8 mouse cellular contexts compared by ENCODE assay signal in the genomic region with DNA sequence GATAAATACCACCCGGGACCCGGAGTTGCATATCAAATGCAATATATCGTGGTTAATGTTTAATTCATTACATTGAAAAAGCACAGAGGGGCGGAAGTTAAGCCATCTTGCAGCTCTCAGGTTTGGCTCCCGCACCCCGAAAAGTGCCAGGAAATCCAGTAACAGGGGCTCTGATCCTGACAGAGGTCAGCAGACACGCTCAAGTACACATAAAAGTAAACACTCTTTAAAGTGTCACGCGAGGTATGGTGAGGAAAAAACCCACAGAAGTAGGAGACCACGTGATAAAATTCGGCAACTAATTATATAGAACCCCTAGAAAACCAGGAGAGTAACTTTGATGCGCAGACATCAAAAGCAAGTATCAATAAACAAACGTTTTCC. TPM values are rescaled to one million over a fixed set of nuclear protein-coding genes. Genes with fewer than 3 reads are reported as not detected.
DNase-seq lines count a peak whose midpoint lies in the region; ATAC-seq lines count a peak whose summit lies in the region.

No protein-coding gene starts in this region.

- no peaks in the 10 kb centered on the region for H3K27me3 ChIP-seq in heart, embryonic 16.5 days (ENCODE audit: control insufficient read depth, insufficient read depth, low read length)
- no peaks in the 10 kb centered on the region for H3K27me3 ChIP-seq in hindbrain, embryonic 15.5 days
- no peaks in the 10 kb centered on the region for H3K27me3 ChIP-seq in midbrain, embryonic 11.5 days (ENCODE audit: control insufficient read depth, insufficient read depth, low read length)

- no peak for DNase-seq in heart, postnatal 4 days
- DNase-seq in T-cell, adult 2 months (ENCODE audit: low spot score) = peak; percentile 79
- DNase-seq in midbrain, embryonic 11.5 days (ENCODE audit: low spot score, missing footprints) = no peak
- no peak for DNase-seq in urinary bladder, postnatal 4 days (ENCODE audit: low spot score in 2 of 2)
- DNase-seq in gastrocnemius, postnatal 10 days = no peak
- no peak for DNase-seq in adrenal gland, adult 18-20 months (ENCODE audit: low spot score in 2 of 2)

- peaks cover 14% of the 10 kb centered on the region for H3K4me1 ChIP-seq in heart, embryonic 16.5 days (ENCODE audit: control insufficient read depth, insufficient read depth, low read length)
- peaks cover 33% of the 10 kb centered on the region for H3K4me1 ChIP-seq in hindbrain, embryonic 15.5 days (replicated peaks)
- H3K4me1 ChIP-seq in midbrain, embryonic 11.5 days (ENCODE audit: control insufficient read depth, insufficient read depth, low read length) = peaks cover 9% of the 10 kb centered on the region

- ATAC-seq in heart, embryonic 16.5 days (replicated peaks; ENCODE audit: extremely low read depth, insufficient read depth, low FRiP score) = no peak
- no peak for ATAC-seq in hindbrain, embryonic 15.5 days (ENCODE audit: low FRiP score, low read depth)
- ATAC-seq in midbrain, embryonic 11.5 days (ENCODE audit: low FRiP score) = no peak

- H3K9me3 ChIP-seq in heart, embryonic 16.5 days (replicated peaks; ENCODE audit: control insufficient read depth, low read length) = no peaks in the 10 kb centered on the region
- H3K9me3 ChIP-seq in hindbrain, embryonic 15.5 days = no peaks in the 10 kb centered on the region
- no peaks in the 10 kb centered on the region for H3K9me3 ChIP-seq in midbrain, embryonic 11.5 days (ENCODE audit: control insufficient read depth, low read length)

- WGBS in heart, embryonic 16.5 days = 2% methylated on average over 13 of the region's 13 CpGs
- 5% methylated on average over 13 of the region's 13 CpGs for WGBS in hindbrain, embryonic 15.5 days
- 5% methylated on average over 13 of the region's 13 CpGs for WGBS in midbrain, embryonic 11.5 days

- peaks cover 33% of the 10 kb centered on the region for H3K36me3 ChIP-seq in heart, embryonic 16.5 days (ENCODE audit: control insufficient read depth, insufficient read depth)
- H3K36me3 ChIP-seq in hindbrain, embryonic 15.5 days = peaks cover 22% of the 10 kb centered on the region
- H3K36me3 ChIP-seq in midbrain, embryonic 11.5 days (ENCODE audit: control insufficient read depth, insufficient read depth, low read length) = peaks cover 11% of the 10 kb centered on the region

- H3K27ac ChIP-seq in heart, embryonic 16.5 days (ENCODE audit: low read length) = peak overlapping the region; percentile 97
- H3K27ac ChIP-seq in hindbrain, embryonic 15.5 days (replicated peaks) = peak overlapping the region; percentile 94
- peak overlapping the region; percentile 88 for H3K27ac ChIP-seq in midbrain, embryonic 11.5 days (ENCODE audit: low read depth, low read length)

- H3K4me2 ChIP-seq in heart, embryonic 16.5 days (ENCODE audit: low read depth, low read length) = peak overlapping the region; percentile 95
- peak overlapping the region; percentile 75 for H3K4me2 ChIP-seq in hindbrain, embryonic 15.5 days
- H3K4me2 ChIP-seq in midbrain, embryonic 11.5 days = peak overlapping the region; percentile 78

- peak overlapping the region; percentile 95 for H3K4me3 ChIP-seq in heart, embryonic 16.5 days (ENCODE audit: low read length)
- H3K4me3 ChIP-seq in hindbrain, embryonic 15.5 days = peak overlapping the region; percentile 96
- peak overlapping the region; percentile 91 for H3K4me3 ChIP-seq in midbrain, embryonic 11.5 days (ENCODE audit: low read depth, low read length)

- peak overlapping the region; percentile 76 for H3K9ac ChIP-seq in heart, embryonic 16.5 days (ENCODE audit: low read length)
- peak overlapping the region; percentile 58 for H3K9ac ChIP-seq in hindbrain, embryonic 15.5 days
- H3K9ac ChIP-seq in midbrain, embryonic 11.5 days (ENCODE audit: low read length) = peak overlapping the region; percentile 70

RNA-seq across cellular contexts. Expression of gene Rplp1, which starts 0.6 kb away (rescaled TPM):
- polyA plus RNA-seq in heart, embryonic 16.5 days (2015; fragmentation: Nextera tagmentation; extraction: Ambion mirVana) = 895 and 907 TPM in 2 replicates
- 1,000 to 10,000 TPM; 1,924 to 1,989 TPM for total RNA-seq in heart, postnatal 4 days (2021)
- 942 and 984 TPM in 2 replicates for polyA plus RNA-seq in hindbrain, embryonic 15.5 days (2015; fragmentation: Nextera tagmentation; extraction: Ambion mirVana)
- 980 and 1,048 TPM in 2 replicates for polyA plus RNA-seq in midbrain, embryonic 11.5 days (2014; fragmentation: Nextera tagmentation; extraction: Ambion mirVana)
- 1,000 to 10,000 TPM; 1,829 to 1,854 TPM for total RNA-seq in gastrocnemius, postnatal 10 days (2021)
- 1,000 to 10,000 TPM; 2,039 to 2,138 TPM for total RNA-seq in adrenal gland, adult 18-20 months (2021)

RNA-seq across cellular contexts. Expression of gene Kif23, which starts 31.7 kb away (rescaled TPM):
- polyA plus RNA-seq in heart, embryonic 16.5 days (2015; fragmentation: Nextera tagmentation; extraction: Ambion mirVana) = 77.8 and 84.0 TPM in 2 replicates
- total RNA-seq in heart, postnatal 4 days (2021) = 10 to 100 TPM; 56.0 to 75.0 TPM
- 20.4 and 21.6 TPM in 2 replicates for polyA plus RNA-seq in hindbrain, embryonic 15.5 days (2015; fragmentation: Nextera tagmentation; extraction: Ambion mirVana)
- polyA plus RNA-seq in midbrain, embryonic 11.5 days (2014; fragmentation: Nextera tagmentation; extraction: Ambion mirVana) = 110 and 120 TPM in 2 replicates
- total RNA-seq in gastrocnemius, postnatal 10 days (2021) = 10 to 100 TPM; 16.9 to 25.0 TPM
- 1 to 10 TPM; 2.2 to 3.0 TPM for total RNA-seq in adrenal gland, adult 18-20 months (2021)

Comparison
In these comparisons a context has a peak if more than half of its experiments do, and no peak if none do; other contexts are left out.
1. RNA of gene Kif23, which starts 31.7 kb away (total RNA-seq): 56.0 to 75.0 TPM in heart, postnatal 4 days and 16.9 to 25.0 TPM in gastrocnemius, postnatal 10 days; 2.2 to 3.0 TPM in adrenal gland, adult 18-20 months; every median in the first group is over 4 times any median in the second.
2. Peak in every context shown above with its lines, with median percentiles within 50 percentile points of each other: H3K27ac ChIP-seq, H3K4me2 ChIP-seq, H3K4me3 ChIP-seq and H3K9ac ChIP-seq.